Mouse (Mus musculus): ENCODE data around the gene Dnmt3a. TPM values are rescaled to one million over a fixed set of nuclear protein-coding genes. Genes with fewer than 3 reads are reported as not detected.

Gene Dnmt3a
- total and polyA plus RNA-seq, 2 experiments from 2014 or later = 31.7 to 76.0 TPM

DNA sequence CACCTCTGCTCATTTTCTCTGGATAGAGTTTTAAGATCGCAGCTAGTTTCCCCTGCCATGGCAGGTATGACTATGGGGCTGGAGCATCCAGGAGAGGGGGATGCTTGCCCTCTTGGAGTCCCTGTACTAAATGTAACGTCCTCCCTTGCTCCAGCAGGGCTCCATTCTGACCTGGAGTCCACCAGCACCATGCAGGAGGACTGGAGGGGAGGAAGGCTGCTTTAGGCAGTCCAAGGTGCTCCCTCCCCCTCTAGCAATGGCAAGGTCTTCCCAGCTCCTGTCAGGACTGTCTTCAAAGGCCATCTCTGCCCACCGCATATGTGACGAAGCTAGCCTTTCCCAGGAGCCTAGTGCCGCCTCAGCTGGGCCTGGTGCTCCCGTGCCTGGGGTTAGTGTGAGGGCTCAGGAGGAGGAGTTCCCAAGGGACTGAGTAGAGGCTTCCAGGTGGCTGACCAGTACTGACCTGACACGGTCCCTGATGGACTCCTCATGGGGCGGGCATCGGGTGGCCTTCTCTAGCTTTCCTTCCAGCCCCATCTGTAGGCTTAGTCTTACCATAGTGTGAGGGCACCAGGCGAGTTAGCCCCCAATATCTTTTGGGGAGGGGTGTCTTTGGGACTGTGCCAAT, 104.8 kb downstream of the Dnmt3a start:
- ATAC-seq (ENCODE audit: insufficient read depth, low read depth) (no peak), DNase-seq (ENCODE audit: low spot score) (no peak)
- Histone ChIP-seq H3K4me3 (ENCODE audit: low read depth, low read length) (no peak overlapping the region), H3K36me3 (replicated peaks; ENCODE audit: control insufficient read depth, insufficient read depth, low read length) (peaks cover 50% of the 10 kb centered on the region), H3K4me1 (ENCODE audit: control insufficient read depth, insufficient read depth) (no peaks in the 10 kb centered on the region), H3K27me3 (ENCODE audit: control insufficient read depth, insufficient read depth, low read length) (no peaks in the 10 kb centered on the region), H3K4me2 (ENCODE audit: low read depth, low read length) (no peak overlapping the region), H3K9me3 (replicated peaks; ENCODE audit: control insufficient read depth, low read length) (no peaks in the 10 kb centered on the region), H3K27ac (ENCODE audit: low read depth) (no peak overlapping the region), H3K9ac (replicated peaks; ENCODE audit: low read depth, low read length) (no peak overlapping the region)
- 64% methylated on average over 10 of the region's 10 CpGs for WGBS
- TF ChIP-seq EP300 (IDR thresholded peaks at IDR 0.05; ENCODE audit: low read depth) (no peak), CTCF (IDR thresholded peaks at IDR 0.05; ENCODE audit: low read depth) (no peak)

DNA sequence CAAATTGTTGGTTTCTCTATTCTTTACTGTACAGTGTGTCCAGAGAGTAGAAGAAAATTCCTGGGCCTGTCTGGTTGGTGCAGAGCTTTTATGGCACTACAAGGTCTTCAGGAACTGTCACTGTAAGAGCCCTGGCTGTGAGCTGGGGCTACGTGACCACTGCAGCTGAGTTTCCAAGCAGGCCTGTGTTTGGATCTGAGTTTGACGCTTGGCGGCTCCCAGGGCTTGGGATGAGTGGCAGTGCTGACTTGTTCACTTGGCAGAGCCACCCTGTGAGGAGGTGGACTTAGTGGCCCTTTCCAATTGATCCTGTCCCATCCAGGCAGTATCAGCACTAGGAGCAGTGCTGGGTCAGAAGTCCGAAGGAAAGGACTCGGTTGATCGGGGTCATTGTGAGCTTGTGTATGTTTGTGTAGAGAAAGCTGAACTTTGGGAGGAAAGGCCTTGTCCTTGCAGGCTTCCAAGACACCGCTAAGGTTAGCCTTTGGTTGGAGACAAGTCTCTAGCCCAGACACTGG, 106.1 kb downstream of the Dnmt3a start:
- Histone ChIP-seq H3K4me2 (ENCODE audit: low read depth, low read length) (no peak overlapping the region), H3K9ac (replicated peaks; ENCODE audit: low read depth, low read length) (no peak overlapping the region), H3K4me3 (ENCODE audit: low read depth, low read length) (no peak overlapping the region), H3K27ac (ENCODE audit: low read depth) (no peak overlapping the region), H3K4me1 (ENCODE audit: control insufficient read depth, insufficient read depth) (no peaks in the 10 kb centered on the region), H3K36me3 (replicated peaks; ENCODE audit: control insufficient read depth, insufficient read depth, low read length) (peaks cover 36% of the 10 kb centered on the region), H3K27me3 (ENCODE audit: control insufficient read depth, insufficient read depth, low read length) (no peaks in the 10 kb centered on the region), H3K9me3 (replicated peaks; ENCODE audit: control insufficient read depth, low read length) (no peaks in the 10 kb centered on the region)
- TF ChIP-seq EP300 (IDR thresholded peaks at IDR 0.05; ENCODE audit: low read depth) (no peak), CTCF (IDR thresholded peaks at IDR 0.05; ENCODE audit: low read depth) (no peak)
- no peak for DNase-seq (ENCODE audit: low spot score)
- 79% methylated on average over 7 of the region's 7 CpGs for WGBS
- ATAC-seq (ENCODE audit: insufficient read depth, low read depth) = no peak

DNA sequence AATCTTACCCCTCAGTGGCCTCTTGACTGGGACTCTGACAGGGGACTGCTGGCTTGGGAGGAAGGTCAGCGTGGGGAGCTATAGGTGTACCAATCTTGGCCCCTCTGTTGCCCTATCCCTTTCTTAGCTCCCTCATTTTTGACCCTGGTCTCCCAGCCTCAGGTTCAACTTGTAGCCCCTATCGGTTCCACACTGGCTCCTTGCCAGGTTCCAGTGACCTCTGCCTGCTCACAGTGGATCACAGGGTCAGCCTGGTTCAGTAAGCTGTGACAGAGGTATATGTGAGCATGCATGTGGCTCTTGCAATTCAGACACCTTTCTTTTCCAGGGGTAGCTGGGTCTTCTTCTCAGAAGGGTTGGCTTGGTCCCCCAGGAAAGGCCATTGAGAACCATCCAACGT, 110.0 kb downstream of the Dnmt3a start:
- H3K9ac ChIP-seq (replicated peaks; ENCODE audit: low read depth, low read length) = no peak overlapping the region
- 69% methylated on average over 3 of the region's 3 CpGs for WGBS

DNA sequence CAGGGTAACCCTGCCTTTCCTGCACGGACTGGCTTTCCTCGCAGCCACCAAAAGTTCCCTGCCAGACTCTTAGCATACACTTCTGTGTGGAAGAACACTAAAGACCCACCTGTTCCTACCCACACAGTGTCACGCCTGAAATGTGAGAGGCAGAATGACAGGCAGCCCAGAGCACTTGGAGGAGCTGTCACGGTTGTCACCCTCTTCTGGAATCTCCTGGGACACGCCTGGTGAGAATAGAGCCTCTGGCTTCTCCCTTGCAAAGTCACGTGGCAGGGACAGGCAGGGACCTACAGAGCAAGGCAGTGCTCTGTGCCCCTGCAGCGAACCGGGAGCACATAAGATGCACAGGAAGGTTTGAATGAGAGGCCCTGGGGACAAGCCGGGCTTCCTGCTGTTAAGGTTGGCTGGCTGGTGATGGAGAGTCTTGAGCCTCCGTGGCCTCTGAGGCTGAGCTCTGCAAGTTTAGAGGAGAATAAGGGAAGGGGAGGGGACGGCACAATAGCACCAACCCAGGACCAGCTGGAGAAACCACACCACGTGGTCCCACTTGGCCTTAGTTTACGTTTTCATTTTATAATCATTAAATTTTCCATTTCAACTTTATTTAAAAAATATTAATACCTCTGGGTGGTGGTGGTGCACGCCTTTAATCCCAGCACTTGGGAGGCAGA, 112.0 kb downstream of the Dnmt3a start:
- Histone ChIP-seq H3K9ac (replicated peaks; ENCODE audit: low read depth, low read length) (no peak overlapping the region), H3K27ac (ENCODE audit: low read depth) (no peak overlapping the region), H3K36me3 (replicated peaks; ENCODE audit: control insufficient read depth, insufficient read depth, low read length) (no peaks in the 10 kb centered on the region), H3K9me3 (replicated peaks; ENCODE audit: control insufficient read depth, low read length) (no peaks in the 10 kb centered on the region), H3K4me1 (ENCODE audit: control insufficient read depth, insufficient read depth) (no peaks in the 10 kb centered on the region), H3K4me2 (ENCODE audit: low read depth, low read length) (no peak overlapping the region), H3K4me3 (ENCODE audit: low read depth, low read length) (no peak overlapping the region), H3K27me3 (ENCODE audit: control insufficient read depth, insufficient read depth, low read length) (no peaks in the 10 kb centered on the region)
- peak; percentile 40; the same call in 1 of the 2 replicates for ATAC-seq (ENCODE audit: insufficient read depth, low read depth)
- TF ChIP-seq EP300 (IDR thresholded peaks at IDR 0.05; ENCODE audit: low read depth) = no peak
- TF ChIP-seq CTCF (IDR thresholded peaks at IDR 0.05; ENCODE audit: low read depth) = no peak
- 23% methylated on average over 14 of the region's 14 CpGs for WGBS
- no peak for DNase-seq (ENCODE audit: low spot score)

More for the DNA sequence above, 110.0 kb downstream of the Dnmt3a start:
- Histone ChIP-seq H3K36me3 (replicated peaks; ENCODE audit: control insufficient read depth, insufficient read depth, low read length) (0 out of 2 replicates have a peak, but pooled peaks cover 4% of the 10 kb centered on the region), H3K27ac (ENCODE audit: low read depth) (no peak overlapping the region), H3K4me2 (ENCODE audit: low read depth, low read length) (no peak overlapping the region), H3K9me3 (replicated peaks; ENCODE audit: control insufficient read depth, low read length) (no peaks in the 10 kb centered on the region), H3K27me3 (ENCODE audit: control insufficient read depth, insufficient read depth, low read length) (no peaks in the 10 kb centered on the region), H3K4me1 (ENCODE audit: control insufficient read depth, insufficient read depth) (no peaks in the 10 kb centered on the region), H3K4me3 (ENCODE audit: low read depth, low read length) (no peak overlapping the region)
- no peak for TF ChIP-seq EP300 (IDR thresholded peaks at IDR 0.05; ENCODE audit: low read depth)
- no peak for TF ChIP-seq CTCF (IDR thresholded peaks at IDR 0.05; ENCODE audit: low read depth)
- DNase-seq (ENCODE audit: low spot score) = no peak
- no peak for ATAC-seq (ENCODE audit: insufficient read depth, low read depth)

DNA sequence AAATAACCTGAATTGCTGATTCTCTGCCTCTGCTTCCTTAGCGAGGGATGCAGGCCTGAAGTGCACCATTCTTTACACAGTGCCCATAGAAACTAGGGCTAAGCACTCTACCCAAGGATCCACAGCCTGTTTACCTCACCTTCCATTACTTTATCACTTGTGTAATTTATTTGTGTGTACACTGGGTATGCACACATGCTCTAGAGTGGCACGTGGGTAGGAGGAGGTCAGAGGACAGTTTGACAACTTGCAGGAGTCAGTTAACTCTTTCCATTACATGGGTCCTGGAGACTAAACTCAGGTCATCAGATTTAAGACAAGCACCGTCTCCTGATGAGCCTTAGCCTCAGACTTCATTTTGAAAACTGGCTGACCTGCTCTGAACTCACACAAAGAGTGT, 112.8 kb downstream of the Dnmt3a start:
- TF ChIP-seq CTCF (IDR thresholded peaks at IDR 0.05; ENCODE audit: low read depth) (no peak), EP300 (IDR thresholded peaks at IDR 0.05; ENCODE audit: low read depth) (no peak)
- Histone ChIP-seq H3K4me3 (ENCODE audit: low read depth, low read length) (no peak overlapping the region), H3K27me3 (ENCODE audit: control insufficient read depth, insufficient read depth, low read length) (no peaks in the 10 kb centered on the region), H3K36me3 (replicated peaks; ENCODE audit: control insufficient read depth, insufficient read depth, low read length) (no peaks in the 10 kb centered on the region), H3K4me1 (ENCODE audit: control insufficient read depth, insufficient read depth) (no peaks in the 10 kb centered on the region), H3K27ac (ENCODE audit: low read depth) (no peak overlapping the region), H3K9me3 (replicated peaks; ENCODE audit: control insufficient read depth, low read length) (no peaks in the 10 kb centered on the region), H3K4me2 (ENCODE audit: low read depth, low read length) (no peak overlapping the region), H3K9ac (replicated peaks; ENCODE audit: low read depth, low read length) (no peak overlapping the region)
- no peak for ATAC-seq (ENCODE audit: insufficient read depth, low read depth)
- no peak for DNase-seq (ENCODE audit: low spot score)
- WGBS = 63% methylated on average over 3 of the region's 3 CpGs
